Mouse (Mus musculus): ENCODE measurements around the gene Gm21921. TPM values are rescaled to one million over a fixed set of nuclear protein-coding genes. Genes with fewer than 3 reads are reported as not detected.

The Gm21921 gene
- not detected in 2 replicates for polyA plus RNA-seq (2021; fragmentation: Nextera tagmentation)
- long read RNA-seq, experiment 1: 0 reads
- long read RNA-seq, experiment 2: 0 reads

DNA sequence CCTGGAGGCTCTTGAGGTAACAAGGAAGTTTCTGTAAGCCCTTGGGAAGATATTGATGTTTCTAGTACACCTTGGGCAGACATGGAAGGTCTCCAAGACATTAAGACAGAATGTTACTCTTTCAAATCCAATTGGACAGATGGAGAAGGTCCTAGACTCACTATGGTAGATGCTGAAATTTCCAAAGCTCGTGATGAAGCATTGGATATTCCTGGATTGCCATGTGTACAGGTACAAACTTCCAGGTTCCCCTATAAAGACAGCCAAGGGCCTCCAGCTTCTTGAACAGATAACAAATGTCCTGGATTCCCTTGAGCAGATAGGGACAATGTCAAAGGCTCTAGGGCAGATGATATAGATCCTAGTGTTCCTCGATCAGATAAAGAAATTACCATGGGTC is at the start of gene Gm21921:
Gene Gm21921 (minus strand): TSS at position 101 of the 400 bp plus-strand sequence.

